Mouse (Mus musculus): ENCODE measurements around the gene Rgs8. TPM values are rescaled to one million over a fixed set of nuclear protein-coding genes. Genes with fewer than 3 reads are reported as not detected.

Rgs8 gene
- total RNA-seq, 2 experiments from 2014 or later: not detected

- no peak for ATAC-seq (replicated peaks; ENCODE audit: low FRiP score, poor library complexity, severe bottlenecking)
Observed at GRCm38 (mm10) chr1:153671352-153671751, 18.5 kb downstream of the Rgs8 start.

- no peak for ATAC-seq (replicated peaks; ENCODE audit: low FRiP score, poor library complexity, severe bottlenecking)
Observed at GRCm38 (mm10) chr1:153672698-153673097, 19.9 kb downstream of the Rgs8 start.

- no peak for ATAC-seq (replicated peaks; ENCODE audit: low FRiP score, poor library complexity, severe bottlenecking)
Observed at GRCm38 (mm10) chr1:153673900-153674299, 21.1 kb downstream of the Rgs8 start.

GRCm38 (mm10) chr1:153675591-153675990 lies 22.8 kb downstream of the Rgs8 start:
- ATAC-seq (replicated peaks; ENCODE audit: low FRiP score, poor library complexity, severe bottlenecking): no peak

- no peak for ATAC-seq (replicated peaks; ENCODE audit: low FRiP score, poor library complexity, severe bottlenecking)
Observed at GRCm38 (mm10) chr1:153677635-153678034, 24.8 kb downstream of the Rgs8 start.

GRCm38 (mm10) chr1:153679147-153679546 lies 26.3 kb downstream of the Rgs8 start:
- no peak for ATAC-seq (replicated peaks; ENCODE audit: low FRiP score, poor library complexity, severe bottlenecking)

GRCm38 (mm10) chr1:153679653-153680052 lies 26.8 kb downstream of the Rgs8 start:
- no peak for ATAC-seq (replicated peaks; ENCODE audit: low FRiP score, poor library complexity, severe bottlenecking)

GRCm38 (mm10) chr1:153680363-153680762 lies 27.5 kb downstream of the Rgs8 start:
- no peak for ATAC-seq (replicated peaks; ENCODE audit: low FRiP score, poor library complexity, severe bottlenecking)

GRCm38 (mm10) chr1:153681036-153681435 lies 28.2 kb downstream of the Rgs8 start:
- no peak for ATAC-seq (replicated peaks; ENCODE audit: low FRiP score, poor library complexity, severe bottlenecking)

- no peak for ATAC-seq (replicated peaks; ENCODE audit: low FRiP score, poor library complexity, severe bottlenecking)
Observed at GRCm38 (mm10) chr1:153683190-153683589, 30.4 kb downstream of the Rgs8 start.

- ATAC-seq (replicated peaks; ENCODE audit: low FRiP score, poor library complexity, severe bottlenecking): no peak
Observed at GRCm38 (mm10) chr1:153685630-153686029, 32.8 kb downstream of the Rgs8 start.

GRCm38 (mm10) chr1:153692526-153692925 lies 39.7 kb downstream of the Rgs8 start:
- no peak for ATAC-seq (replicated peaks; ENCODE audit: low FRiP score, poor library complexity, severe bottlenecking)

- no peak for ATAC-seq (replicated peaks; ENCODE audit: low FRiP score, poor library complexity, severe bottlenecking)
Observed at GRCm38 (mm10) chr1:153694372-153695120, 41.7 kb downstream of the Rgs8 start.

GRCm38 (mm10) chr1:153695398-153695797 lies 42.6 kb downstream of the Rgs8 start:
- no peak for ATAC-seq (replicated peaks; ENCODE audit: low FRiP score, poor library complexity, severe bottlenecking)

- no peak for ATAC-seq (replicated peaks; ENCODE audit: low FRiP score, poor library complexity, severe bottlenecking)
Observed at GRCm38 (mm10) chr1:153696093-153696492, 43.3 kb downstream of the Rgs8 start.

GRCm38 (mm10) chr1:153696541-153696940 lies 43.7 kb downstream of the Rgs8 start:
- no peak for ATAC-seq (replicated peaks; ENCODE audit: low FRiP score, poor library complexity, severe bottlenecking)

GRCm38 (mm10) chr1:153697581-153698251 lies 44.9 kb downstream of the Rgs8 start:
- ATAC-seq (replicated peaks; ENCODE audit: low FRiP score, poor library complexity, severe bottlenecking): no peak

GRCm38 (mm10) chr1:153698311-153699084 lies 45.7 kb downstream of the Rgs8 start:
- no peak for ATAC-seq (replicated peaks; ENCODE audit: low FRiP score, poor library complexity, severe bottlenecking)

GRCm38 (mm10) chr1:153700448-153701063 lies 47.7 kb downstream of the Rgs8 start:
- ATAC-seq (replicated peaks; ENCODE audit: low FRiP score, poor library complexity, severe bottlenecking): no peak

- ATAC-seq (replicated peaks; ENCODE audit: low FRiP score, poor library complexity, severe bottlenecking): no peak
Observed at GRCm38 (mm10) chr1:153701461-153701860, 48.6 kb downstream of the Rgs8 start.

Measured in erythroblast, adult 5-6 weeks (primary cell).